Mouse (Mus musculus): ENCODE measurements around the gene Gm49416.
A peak's percentile ranks its signal among the peaks of the same experiment; 100 is the strongest.
"Not testable (repeated sequence)": the region's sequence is repeated elsewhere in the genome, so short reads cannot be mapped to it uniquely, and the experiment has no call there.

The Gm49416 gene

DNA sequence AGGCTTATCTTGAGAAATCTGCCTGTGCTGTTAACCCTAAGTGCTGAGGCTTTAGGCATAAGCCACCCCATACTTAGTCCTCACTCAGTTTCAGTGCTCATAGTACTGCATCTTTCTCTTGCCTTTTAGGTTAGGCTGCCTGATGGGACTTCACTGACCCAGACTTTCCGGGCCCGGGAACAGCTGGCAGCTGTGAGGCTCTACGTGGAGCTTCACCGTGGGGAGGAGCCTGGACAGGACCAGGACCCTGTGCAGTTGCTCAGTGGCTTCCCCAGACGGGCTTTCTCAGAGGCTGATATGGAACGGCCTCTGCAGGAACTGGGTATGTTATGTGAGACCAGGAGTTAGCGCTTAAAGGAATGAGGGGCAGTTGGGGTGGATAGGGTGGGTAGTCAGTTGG, 13.7 kb upstream of the Gm49416 start:
- no peak for DNase-seq (ENCODE audit: low spot score)

DNA sequence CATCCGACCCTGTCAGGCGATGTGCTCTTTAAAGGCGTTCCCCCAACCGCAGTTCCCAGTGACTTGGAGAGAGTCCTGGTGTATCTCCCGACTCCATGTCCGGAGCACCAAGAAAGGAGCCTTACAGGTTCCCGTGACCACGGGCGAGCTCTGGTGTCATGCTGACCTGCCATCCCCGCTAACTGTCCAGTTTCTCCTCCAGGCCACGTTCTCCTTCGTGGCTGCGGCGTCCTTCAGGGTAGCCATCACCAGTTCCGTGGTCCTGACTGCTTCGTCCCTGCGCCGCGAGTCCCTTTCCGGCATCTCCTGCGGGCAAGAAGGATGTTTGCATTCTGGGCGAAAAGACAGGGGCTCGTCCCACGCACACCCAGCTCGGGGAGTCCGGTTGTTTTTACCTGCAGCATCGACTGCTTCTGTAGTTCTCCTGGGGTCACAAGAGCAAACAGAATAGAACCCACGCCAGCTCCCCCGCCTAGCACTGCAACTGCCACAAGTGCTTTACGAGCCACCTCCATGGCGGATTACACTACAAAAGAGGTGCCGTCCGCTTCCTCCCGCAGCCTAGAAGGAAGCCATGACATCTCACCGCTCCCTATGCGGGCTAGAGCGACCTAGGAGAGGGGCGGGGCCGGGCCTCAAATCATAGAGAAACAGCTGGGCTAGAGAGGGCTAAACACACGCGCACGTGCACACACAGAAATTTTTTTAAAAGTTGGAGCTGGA, 8.3 kb upstream of the Gm49416 start, which contains the start of gene Uqcc3:
TSS of gene Uqcc3 (minus strand) at position 613 of the 723 bp plus-strand sequence.
- DNase-seq (ENCODE audit: low spot score), result peak; percentile 76

DNA sequence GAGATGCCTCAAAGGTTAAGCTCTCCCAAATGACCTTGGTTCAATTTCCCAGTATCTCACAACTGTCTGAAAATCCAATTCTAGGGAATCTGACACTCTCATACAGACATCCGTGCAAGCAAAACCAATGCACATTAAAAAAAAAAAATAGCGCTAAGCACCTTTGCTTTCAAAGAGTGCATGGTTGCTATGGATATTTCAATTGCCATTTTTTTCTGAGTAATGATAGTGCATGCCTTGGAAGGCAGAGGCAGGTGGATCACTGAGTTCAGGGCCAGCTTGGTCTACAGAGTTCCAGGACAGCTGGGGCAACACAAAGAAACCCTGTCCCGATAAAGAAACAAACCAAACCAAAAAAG, 7.7 kb upstream of the Gm49416 start:
- no peak for DNase-seq (ENCODE audit: low spot score)

DNA sequence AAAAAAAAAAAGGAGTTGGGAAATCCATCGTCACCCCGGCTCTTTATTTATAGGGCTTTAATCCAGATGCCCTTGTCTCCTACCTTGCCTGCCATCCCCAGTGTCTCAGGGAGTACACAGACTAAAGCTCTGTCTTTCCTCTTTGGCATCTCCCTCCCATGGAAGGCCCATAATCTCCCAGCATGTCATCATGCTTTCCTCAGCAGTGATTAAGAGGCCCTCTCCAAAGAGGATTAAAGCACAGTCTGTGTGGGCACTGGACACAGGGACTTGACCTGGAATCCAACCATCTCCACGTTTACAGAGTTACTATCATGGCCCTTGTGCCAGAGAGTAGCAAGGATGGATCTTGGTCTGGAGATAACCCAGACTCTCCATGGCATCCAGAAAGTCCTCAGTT, 5.1 kb upstream of the Gm49416 start, which contains the start of the genes Lbhd1 and Gm49403:
TSS of gene Lbhd1 (plus strand) at position 117 of the 400 bp plus-strand sequence.
TSS of gene Gm49403 (plus strand) at position 315 of the 400 bp plus-strand sequence.
- DNase-seq (ENCODE audit: low spot score), result no peak

DNA sequence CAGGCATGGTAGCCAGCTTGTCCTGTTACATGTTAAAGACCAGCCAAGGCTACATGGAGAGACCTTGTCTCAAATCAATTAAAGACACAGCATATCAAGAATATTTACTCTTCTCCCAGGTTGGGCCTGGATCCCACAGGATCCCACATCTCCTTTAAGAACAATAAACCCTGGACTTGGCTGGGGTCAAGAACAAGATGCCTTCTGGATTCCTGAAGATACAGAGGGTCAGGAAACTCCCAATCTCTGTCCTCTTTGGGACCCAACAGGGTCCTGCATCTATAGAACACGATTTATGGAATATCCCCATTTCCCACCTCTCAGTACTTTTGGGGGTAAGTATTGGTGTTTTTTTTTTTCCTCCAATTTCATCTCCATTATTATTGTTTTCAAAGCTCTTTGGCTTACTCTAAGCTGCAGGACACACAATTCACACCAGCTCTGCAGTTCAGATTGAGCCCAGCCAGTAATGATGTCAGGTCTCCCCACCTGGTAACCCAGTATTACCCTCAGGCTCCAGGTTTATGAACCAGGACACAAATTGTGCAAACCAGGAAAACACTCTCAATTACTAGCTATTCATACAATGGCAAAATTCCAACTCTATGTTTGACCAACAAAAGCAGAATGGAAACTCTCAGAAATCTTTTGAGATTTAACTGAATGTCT, 1.7 kb upstream of the Gm49416 start:
- DNase-seq (ENCODE audit: low spot score), result no peak

DNA sequence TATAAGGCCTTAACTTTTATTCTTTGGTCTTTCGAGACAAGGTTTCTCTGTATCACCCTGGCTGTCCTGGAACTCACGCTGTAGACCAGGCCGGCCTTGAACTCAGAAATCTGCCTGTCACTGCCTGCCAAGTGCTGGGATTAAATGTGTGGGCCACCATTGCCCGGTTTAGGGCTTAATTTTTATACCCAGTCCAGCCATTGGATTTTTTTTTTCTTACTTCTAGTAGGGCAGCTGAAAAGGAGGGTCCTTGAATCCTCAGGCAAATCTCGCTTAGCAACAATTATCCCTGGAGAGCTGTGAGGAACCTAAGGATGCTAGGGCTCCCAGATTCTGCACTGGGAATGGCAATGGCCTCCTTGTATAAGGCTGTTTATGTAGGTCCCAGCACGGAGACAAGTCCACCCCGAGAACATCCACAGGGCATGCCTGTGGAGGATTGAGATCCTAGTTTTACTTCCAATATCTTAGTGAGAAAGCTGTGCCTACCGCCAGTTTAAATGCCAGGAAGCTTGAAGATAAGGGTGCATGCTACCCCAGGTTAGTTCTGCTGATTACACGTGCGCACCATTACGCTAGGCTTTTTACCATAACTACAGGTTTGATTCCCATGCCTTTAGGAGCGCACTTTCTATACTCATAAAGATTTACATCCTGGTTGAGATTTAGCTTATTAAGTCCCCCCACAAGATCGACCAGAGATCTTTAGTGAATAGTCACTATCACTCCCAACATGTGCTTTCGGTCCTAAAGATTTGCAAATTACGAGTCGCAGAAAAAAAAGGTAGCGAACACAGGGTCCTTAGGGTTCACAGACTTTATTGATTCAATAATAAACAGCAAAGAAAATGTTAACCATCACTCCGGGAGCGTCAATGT, 902 bp upstream of the Gm49416 start:
- no peak for DNase-seq (ENCODE audit: low spot score)

DNA sequence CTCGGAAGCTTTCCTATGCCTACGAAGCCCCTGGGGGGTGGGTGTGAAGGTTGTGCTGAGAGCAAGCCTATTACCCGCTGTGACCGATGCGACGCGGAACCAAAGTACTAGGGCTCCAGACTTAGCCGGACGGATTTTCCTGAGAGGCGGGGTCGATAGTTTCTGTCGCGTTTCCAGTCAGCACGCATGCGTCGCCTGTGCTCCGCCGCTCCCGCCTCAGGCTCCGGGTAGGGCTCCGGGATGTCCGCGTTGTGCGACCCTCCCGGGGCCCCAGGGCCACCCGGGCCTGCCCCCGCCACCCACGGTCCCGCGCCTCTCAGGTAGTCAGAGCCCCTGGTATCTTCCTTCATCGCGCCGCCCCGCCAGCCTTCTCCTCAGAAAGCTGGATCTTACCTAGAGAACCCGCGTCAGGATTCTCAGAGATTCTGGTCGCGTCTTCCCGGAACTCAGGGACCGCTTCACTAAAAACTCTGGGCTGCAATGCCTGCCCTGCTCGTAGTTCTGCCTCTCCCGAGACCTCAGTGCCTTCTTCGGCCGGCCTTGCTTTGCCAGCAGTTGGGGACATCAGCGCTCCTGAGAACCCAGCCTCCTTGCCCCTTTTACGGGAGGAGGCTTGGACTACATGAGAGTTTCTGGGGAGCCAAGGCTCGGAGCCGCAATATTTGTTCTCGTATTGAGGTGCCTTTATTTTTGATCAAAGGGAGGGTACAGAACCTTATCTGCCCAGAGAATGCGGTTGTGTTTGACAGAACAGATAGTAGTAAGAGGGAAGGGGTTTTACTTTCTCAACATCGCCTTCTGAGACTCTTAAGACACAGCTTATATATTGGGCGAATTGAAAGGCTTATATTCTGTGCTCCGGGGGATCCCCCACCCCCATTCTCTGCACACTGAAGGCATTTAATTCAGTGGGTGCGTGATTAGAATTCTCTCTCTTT, 4.4 kb downstream of the Gm49416 start, which contains the start of gene Ints5:
TSS of gene Ints5 (plus strand) at position 177 of the 938 bp plus-strand sequence.
- DNase-seq (ENCODE audit: low spot score), result peak; percentile 81

DNA sequence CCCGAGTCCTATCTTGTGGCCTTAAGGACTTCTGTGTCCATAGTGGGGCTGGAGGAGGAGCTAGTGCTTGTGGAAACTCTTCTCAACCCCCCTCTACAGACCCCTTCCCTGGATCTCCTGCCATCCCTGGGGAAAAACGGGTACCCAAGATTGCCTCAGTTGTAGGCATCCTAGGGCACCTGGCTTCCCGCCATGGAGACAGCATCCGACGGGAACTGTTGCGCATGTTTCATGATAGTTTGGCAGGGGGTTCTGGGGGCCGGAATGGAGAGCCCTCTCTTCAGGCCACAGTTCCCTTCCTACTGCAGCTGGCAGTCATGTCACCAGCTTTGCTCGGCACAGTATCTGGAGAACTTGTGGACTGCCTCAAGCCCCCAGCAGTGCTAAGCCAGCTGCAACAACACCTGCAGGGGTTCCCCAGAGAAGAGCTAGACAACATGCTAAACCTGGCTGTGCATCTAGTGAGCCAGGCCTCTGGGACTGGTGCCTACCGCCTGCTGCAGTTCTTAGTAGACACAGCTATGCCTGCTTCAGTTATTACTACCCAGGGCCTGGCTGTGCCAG, 6.8 kb downstream of the Gm49416 start:
- no peak for DNase-seq (ENCODE audit: low spot score)

DNA sequence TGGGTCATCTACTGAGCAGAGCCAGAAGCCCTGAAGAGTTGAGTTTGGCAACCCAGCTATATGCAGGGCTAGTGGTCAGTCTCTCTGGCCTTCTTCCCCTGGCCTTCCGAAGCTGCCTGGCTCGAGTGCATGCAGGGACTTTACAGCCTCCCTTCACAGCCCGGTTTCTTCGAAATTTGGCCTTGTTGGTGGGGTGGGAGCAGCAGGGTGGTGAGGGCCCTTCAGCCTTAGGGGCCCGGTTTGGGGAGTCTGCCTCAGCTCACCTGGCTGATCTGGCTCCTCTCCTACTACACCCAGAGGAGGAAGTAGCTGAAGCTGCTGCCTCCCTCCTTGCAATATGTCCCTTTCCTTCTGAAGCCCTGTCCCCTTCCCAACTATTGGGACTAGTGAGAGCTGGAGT, 7.5 kb downstream of the Gm49416 start:
- DNase-seq (ENCODE audit: low spot score), result not testable (repeated sequence)

DNA sequence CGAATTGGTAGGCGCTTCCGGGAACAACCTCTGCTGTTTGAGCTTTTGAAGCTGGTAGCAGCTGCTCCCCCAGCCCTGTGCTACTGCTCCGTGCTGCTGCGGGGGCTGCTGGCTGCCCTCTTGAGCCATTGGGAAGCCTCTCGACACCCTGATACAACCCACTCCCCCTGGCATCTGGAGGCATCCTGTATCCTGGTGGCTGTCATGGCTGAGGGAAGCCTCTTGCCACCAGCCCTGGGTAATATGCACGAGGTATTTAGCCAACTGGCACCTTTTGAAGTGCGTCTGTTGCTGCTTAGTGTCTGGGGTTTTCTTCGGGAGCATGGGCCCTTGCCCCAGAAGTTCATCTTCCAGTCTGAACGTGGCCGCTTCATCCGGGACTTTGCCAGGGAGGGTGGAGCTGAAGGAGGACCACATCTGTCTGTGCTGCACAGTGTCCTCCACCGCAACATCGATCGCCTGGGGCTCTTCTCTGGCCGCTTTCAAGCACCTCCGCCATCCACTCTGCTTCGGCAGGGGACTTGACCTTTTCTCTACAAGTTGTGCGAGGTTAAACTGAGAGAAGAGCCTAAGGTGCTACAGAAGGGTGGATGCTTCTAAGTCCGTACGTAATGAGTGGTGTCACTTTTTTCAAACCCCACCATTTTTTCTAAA, 8.6 kb downstream of the Gm49416 start:
- DNase-seq (ENCODE audit: low spot score), result peak; percentile 28

DNA sequence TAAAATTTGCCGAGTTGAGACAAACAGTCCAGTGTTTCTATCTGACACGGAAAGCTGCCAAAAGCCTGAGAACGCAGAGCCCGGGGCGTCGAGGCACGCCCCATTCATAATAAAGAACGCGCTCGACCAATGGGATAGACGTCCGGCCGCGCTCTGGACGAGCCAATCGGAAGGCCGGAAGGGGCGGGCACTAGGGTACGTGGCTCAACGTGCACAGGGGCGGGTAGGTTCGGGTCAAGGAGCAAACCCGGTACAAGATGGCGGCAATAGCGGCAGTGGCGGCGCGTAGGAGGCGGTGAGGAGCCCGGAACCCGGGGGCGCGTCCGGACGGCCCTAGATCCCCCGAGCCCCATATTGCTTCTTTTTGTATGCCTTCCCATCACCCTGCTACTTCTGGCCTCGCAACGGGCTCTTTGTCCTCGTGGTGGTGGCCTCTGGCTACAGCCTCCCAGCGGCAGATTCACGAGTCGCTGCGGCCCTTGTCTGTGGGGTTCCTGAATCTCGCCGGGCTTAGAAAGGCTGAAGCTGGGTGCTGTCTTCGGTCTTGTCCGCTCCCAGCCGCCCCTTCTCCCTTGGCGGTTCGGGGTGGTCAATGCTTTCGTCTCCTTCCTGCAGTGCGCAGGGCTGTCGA, 9.3 kb downstream of the Gm49416 start, which contains the start of gene Ganab:
TSS of gene Ganab (plus strand) at position 207 of the 631 bp plus-strand sequence.
- peak; percentile 89 for DNase-seq (ENCODE audit: low spot score)

DNA sequence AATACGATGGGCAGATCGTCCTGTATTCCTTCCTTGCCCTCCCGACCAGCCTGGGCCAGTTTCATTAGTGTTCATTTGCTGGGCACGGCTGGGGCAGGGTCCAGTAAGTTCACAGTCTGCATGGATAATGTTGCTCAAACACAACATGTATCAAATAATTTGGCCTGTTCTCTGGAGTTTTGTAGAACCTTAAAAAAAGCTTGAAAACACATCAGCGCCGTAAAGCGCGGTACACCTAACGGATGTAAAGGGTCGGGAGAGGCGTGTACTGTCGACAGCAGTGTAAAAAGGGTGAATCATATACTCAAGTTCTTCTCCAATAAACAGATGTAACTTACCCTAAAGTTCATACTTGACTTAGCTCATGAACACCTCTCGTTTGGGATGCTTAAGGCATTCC, 9.8 kb downstream of the Gm49416 start:
- no peak for DNase-seq (ENCODE audit: low spot score)

DNA sequence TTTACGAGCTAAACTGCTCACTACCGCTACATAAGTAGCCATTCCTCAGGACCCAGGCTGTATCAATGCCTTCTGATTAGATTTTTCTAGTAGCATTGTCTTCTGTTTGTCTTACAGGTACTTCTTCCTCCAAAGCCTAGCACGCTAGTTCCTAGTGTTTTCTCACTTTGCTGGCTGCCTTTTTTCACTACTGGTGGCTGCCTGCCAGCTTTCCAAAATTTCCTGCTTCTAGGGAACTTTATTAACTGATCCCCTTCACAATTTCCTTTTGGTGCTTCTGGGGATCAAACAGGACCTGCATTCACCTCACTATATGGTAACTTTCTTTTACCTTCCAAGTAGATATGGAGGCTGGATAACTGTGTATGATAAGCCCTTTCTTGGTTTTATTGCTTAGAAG, 10.4 kb downstream of the Gm49416 start:
- DNase-seq (ENCODE audit: low spot score), result no peak

DNA sequence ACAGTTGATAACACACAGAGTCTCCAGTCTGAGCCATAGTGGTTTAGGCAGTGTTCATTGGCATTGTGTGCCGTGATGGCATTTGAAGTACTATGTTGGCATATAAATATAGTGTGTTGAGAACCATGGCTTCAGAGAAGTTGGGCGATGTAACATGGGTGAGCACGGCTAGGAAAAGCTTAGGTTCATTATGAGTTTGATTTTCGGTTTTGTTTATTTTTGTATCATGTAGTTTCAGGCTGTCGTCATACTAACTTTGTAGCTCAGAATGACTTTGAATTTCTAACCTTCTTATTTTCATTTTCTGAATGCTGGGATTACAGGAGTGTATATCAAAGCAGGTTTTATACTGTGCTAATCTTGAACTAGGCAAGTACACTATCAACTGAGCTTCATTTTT, 14.7 kb downstream of the Gm49416 start:
- DNase-seq (ENCODE audit: low spot score), result no peak

DNA sequence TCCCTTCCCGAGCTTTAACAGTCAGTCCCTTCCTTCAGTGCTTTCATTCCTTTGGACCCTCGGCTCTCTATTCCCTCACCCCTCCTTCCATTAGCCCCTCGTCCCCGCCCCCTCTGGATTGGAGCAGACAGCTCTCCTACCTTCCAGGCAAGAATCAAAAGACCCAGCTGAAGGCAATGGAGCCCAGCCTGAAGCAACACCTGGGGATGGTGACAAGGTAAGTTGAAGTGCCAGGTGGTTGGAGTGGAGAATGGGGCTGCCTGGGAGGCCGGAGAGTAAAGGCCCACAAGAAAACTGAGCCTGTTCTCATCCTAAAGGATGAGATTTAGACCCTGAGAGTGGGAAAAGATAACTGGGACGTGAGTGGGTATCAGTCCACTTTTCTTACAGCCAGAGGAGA, 19.8 kb downstream of the Gm49416 start:
- no peak for DNase-seq (ENCODE audit: low spot score)

DNA sequence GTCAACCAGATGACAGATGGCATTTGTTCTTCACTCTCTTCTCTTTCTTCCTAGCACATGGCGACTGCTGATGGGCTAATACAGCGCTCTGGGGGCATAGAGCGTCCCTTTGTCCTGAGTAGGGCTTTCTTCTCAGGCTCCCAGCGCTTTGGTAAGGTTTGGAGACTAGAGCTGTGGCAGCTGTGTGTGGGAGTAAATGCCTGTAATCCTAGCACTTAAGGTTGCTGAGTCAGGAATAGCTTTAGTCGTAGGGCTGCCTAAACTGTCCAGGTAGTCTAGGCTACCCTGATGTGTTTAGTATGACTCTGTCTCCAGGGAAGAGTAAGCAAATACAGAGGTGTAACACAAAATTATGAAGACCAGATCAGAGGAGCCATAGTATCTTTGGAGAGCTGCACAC, 23.1 kb downstream of the Gm49416 start:
- no peak for DNase-seq (ENCODE audit: low spot score)

DNA sequence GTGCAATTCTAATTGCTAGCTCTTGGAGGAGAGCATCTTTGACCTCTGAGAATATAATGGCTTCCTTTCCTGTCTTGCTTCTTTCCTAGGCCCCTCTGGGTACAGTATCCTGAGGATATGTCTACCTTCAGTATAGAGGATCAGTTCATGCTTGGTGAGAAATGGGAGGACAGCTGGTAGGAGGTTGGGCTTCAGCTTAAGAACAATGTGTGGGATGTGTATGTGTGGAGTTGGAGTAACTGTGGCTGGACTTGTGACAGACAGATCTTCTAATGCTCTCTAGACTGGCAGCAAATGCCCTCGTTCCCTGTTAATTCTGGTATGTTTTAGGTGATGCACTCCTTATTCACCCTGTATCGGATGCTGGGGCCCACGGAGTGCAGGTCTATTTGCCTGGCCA, 25.5 kb downstream of the Gm49416 start:
- no peak for DNase-seq (ENCODE audit: low spot score)

DNA sequence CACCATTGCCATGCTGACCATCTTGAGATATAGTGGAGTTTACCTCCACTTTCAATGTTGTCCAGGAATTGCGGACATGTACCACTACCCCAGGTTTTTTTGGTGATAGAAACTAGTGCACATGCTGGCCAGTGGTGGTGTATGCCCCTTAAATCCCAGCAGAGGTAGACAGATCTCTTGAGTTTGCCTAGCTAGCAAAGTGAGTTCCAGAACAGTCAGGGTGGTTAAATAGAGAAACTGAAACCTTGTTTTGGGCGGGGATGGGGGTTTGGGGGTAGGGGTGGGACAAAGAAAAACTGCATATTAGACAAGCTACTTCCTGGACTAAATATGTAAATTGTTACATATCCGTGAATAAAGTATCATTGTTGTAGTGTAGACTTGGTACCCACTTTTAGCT, 30.3 kb downstream of the Gm49416 start:
- no peak for DNase-seq (ENCODE audit: low spot score)

DNA sequence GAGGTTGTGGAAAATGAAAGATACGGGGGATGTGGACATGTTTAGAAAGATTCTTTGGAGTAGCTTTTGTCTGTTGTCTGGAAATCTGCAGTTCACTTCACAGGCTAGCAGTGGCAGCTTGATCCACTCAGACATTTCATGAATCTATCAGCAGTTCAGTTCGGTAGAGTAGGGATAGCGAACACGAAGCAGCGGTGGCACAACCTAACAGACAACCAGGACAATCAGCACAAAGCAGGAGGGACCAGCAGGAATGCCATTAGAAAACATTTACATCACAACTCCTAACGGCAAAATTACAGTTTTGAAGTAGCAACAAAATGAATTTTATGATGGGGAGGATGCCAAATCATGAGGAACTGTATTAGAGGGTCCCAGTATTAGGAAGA, 31.0 kb downstream of the Gm49416 start:
- no peak for DNase-seq (ENCODE audit: low spot score)
